Mouse (Mus musculus): Measurements from ENCODE around the gene Rab33b. TPM values are rescaled to one million over a fixed set of nuclear protein-coding genes. Genes with fewer than 3 reads are reported as not detected.

The Rab33b gene
- total RNA-seq, 2 experiments from 2014 or later: 7.9 to 9.4 TPM

DNA sequence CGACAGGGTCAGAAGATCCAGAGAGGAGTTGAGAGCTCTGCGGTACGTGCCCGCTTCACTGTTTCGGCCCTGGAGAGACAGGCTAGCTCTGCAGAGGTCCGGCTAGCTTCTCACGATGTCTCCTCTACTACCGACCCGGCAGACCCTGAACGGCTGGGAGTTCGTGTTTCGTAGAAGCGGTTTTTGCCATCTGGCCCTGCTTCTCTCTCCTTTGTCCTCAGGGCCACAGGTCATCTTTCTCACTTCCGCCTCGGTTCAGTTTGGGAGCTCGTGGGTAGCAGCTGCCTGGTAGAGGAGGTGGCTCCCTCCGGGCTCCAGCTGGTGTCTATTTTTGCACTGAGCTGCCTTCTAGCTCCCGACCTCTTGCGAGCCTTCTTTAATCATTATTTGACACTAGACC lies 21.7 kb downstream of the Rab33b start:
- intact Hi-C loops (cut with DNase I): no loop called here
- no peak for DNase-seq (ENCODE audit: low spot score)

DNA sequence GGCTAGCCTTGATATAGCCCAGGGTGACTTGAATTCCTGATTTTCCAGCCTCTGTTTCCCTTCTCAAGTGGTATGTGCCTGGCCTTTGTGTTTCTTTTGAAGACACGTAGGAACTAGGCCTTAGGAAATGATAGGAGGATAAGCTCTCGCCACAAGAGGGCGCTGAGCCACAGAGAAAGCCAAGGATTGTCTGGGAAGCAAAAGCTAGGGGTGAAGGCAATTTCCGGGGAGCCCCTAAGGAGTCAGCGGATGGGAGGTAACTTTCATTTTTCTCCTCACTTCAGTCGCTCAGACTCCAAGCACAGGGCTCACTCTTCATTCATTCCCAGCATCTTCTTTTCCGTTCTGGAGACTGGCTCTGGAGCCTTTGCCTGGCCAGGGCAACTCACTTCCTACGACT lies 27.2 kb downstream of the Rab33b start:
- DNase-seq (ENCODE audit: low spot score): peak; percentile 36
- intact Hi-C loops (cut with DNase I): loop anchor here (1.0 to 5.0 kb wide), 3 partner anchors 72 to 731 kb away; no protein-coding TSS in a partner anchor

DNA sequence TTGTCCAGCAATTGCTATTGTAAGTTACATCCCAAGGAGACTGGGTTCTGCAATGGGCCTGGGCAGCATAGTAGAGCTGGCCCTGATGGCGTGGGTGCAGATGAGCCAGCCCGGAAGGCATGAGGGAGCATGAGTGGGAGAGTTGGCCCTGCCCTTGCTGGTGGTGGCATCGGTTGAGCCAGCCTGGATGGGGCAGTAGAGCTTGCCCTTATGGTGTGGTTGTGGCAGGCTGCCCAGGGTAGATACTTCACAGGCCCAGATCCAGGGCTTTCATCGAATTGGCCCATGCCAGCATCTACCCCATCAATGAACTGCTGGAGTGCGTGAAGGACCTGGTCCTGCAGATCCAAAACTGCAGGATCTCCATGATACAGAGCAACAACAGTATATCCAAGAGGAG lies 28.3 kb downstream of the Rab33b start:
- no peak for DNase-seq (ENCODE audit: low spot score)
- intact Hi-C loops (cut with DNase I): loop anchor here (1.0 to 5.0 kb wide), 3 partner anchors 71 to 730 kb away; no protein-coding TSS in a partner anchor

DNA sequence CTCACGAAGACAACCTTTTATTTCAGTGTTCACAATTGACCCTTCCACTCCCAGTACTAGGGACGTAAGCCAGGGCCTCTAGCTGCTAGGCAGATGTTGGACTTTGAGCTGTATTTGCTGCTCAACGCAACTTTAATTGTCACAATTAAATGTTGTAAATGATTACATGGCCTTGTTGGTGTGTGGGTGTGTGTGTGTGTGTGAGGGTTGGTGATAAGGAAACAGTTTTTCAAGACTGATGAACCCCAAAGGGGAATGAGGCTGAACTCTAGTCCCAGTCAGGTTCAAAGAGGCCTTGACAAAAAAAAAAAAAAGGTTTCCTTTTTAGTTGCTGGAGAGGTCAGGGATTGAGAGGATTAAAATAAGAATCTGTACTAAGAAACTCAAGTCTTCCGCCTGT lies 33.7 kb downstream of the Rab33b start:
- intact Hi-C loops (cut with DNase I): no loop called here
- no peak for DNase-seq (ENCODE audit: low spot score)

DNA sequence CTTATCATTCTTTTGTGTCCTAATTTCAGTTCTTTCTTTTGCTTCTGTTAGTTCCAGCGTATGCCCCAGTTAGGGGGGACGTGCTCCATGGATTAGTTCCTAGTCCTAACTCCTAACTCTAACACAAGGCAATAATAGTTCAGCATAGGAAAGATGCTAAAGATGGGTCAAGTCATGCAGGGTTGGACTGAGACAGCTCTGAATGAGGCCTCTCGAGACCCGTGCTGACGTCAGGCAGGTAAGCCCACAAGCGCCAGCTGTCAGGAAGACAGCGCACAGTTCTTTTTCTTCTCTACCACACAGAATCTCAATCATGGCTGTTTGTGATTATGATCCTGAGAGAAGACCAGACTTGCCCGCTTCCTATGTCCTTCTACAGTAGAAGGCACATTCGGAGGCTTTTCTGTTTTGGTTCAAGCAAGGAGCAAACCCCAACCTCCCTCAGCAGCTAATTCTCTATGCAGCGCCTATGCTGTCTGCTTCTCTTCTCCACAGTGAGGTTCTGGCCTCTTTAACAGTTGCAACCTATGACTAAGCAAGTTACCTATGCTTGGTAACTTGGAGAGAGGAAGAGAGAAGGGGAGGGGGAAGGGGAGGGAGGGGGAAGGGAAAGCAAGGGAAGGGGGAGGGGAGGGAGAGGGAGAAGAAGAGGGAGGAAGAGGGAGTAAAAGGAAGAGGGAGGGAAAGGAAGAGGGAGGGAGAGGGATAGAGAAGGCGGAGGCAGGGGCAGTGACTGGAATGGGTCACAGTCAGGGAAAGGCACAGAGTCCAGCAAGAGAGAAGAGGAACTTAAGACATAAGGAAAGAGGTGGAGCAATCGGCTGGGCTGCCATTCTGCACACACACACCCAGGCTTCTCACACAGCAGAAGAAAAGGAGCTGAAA lies 34.4 kb downstream of the Rab33b start:
- intact Hi-C loops (cut with DNase I): no loop called here
- no peak for DNase-seq (ENCODE audit: low spot score)

DNA sequence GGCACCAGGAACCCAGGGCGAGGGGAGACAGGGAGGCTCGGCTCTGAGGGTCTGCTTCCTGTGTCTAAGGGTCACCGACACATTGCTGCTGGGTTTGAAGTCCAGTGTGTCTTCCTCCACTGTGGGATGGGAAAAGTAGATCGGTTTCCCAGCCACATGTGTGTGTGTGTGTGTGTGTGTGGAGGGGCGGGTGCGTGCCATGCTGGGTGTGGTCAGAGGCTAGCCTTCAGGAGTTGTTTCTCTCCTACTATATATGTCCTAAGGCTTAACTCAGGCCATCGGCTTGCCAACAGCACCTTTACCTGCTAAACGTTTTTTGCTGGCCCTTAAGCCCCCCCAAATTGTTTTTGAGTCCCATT lies 35.0 kb downstream of the Rab33b start:
- intact Hi-C loops (cut with DNase I): no loop called here
- no peak for DNase-seq (ENCODE audit: low spot score)

DNA sequence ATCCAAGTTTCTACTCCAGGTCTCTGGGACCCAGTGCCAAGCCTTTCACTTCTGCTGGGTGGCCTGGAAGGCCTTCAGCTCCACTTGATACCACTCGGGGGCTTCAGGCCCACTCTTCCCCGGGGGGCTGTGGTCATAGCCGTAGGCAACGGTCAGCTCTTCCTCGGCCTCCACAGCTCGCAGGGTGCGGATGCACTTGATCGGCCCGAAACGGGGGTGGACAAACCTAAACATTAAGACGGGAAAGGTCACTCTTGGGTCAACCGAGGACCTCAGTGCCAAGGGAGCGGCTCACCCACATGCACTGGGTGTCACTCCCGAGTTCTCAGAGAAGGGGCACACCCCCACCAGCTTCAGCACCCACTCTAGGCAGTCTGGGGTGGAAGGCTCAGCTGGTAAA lies 37.5 kb downstream of the Rab33b start:
- intact Hi-C loops (cut with DNase I): no loop called here
- no peak for DNase-seq (ENCODE audit: low spot score)

DNA sequence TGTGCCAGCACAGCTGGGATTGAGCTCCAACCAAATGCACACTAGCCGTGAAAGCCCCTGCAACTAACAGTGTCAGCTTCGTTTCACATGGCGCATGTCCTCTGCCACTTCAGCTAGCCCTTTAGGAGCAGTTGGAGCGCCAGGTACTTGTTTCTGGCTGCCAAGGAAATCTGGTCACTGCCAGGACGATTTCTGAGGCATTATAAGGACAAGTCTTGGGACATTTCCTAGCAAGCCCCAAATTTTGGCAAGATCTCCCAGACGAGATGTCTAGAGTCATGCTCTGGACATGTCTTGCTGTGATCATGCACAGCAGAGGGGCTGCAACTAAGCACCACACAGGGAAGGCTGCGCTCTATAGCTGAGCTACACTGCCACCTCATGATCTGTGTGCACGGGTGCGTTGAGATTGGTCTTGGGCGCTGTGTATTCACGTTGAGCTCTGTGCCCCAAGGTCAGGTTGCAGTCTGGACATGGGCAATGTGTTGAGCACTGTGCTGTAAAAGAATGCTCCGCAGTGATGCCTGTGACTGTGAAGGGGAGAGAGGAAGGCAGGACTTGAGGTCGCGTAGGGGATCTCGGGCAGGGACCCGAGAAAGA lies 41.6 kb downstream of the Rab33b start:
- intact Hi-C loops (cut with DNase I): no loop called here
- no peak for DNase-seq (ENCODE audit: low spot score)

DNA sequence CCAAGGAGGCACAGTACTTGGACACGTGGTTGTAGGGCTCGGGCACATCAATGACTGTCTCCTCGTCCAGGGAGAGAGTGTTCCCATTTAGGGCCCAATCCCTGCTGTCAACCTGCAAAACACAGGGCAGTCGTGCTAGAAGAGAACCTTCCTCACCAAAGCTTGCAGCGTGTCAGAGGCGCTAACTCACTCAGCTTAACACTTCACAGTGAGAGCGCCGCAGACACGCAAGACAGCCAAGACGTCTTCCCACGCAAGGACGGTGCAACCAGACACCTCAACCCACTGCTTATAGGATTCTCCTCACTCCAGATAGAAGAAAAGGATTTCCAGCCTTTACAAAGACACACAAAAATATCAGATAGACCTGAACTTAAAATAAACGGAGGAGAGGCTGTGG lies 43.2 kb downstream of the Rab33b start:
- DNase-seq (ENCODE audit: low spot score): no peak
- intact Hi-C loops (cut with DNase I): no loop called here

DNA sequence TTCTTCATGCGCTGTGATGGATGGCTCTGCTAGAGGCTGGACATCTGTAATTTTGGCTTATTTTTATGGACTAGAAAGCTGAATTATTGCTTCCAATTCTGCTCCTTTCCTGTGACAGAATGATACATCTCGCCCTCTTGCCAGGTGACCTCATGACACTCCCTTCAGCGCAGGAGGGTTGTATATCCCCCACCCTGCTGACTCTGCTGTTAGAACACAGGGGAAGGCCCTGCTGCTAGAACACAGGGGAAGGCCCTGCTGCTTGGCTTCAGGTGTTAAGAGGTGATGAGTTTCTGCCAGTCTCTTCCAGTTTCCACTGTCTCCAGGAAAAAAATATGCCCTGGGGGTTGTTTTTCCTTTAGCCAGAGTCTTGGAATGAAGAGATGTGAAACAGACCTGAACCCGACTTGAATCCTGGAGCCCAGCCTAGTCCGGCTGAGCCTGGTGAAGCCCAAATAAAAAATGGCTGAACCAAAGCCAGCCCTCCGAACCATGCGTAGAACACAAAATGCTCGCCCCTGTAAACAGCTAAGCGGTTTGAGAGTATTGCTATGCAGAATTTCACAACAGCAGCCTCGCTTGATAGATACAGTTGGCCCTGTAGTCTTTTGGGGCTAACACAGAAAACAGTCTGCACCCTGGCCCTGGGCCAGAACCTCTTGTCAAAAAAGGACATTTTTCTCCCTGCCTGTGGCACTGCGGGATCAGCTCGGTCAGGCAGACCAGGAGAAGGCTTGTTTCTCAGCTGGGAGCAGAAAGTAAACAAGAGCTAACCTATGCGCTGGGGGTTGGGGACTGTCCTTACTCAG lies 48.0 kb downstream of the Rab33b start:
- DNase-seq (ENCODE audit: low spot score): peak; percentile 35
- intact Hi-C loops (cut with DNase I): no loop called here

DNA sequence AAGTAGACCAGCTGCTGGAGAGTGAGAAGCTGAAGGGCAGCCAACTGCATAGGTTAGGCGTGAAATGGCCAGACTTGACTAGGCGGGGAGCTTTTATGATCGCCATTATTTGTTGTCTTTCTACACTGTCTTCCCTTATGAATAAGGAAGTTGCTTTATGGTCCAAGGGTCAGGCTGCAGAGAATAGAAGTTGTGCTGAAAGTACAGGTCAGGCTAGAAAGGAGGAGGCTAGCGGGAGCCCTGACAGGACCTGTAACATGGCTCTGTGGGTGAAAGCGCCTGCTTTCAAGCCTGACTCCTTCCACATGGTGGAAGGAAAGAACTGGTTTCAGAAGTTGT lies 48.5 kb downstream of the Rab33b start:
- DNase-seq (ENCODE audit: low spot score): no peak
- intact Hi-C loops (cut with DNase I): no loop called here

DNA sequence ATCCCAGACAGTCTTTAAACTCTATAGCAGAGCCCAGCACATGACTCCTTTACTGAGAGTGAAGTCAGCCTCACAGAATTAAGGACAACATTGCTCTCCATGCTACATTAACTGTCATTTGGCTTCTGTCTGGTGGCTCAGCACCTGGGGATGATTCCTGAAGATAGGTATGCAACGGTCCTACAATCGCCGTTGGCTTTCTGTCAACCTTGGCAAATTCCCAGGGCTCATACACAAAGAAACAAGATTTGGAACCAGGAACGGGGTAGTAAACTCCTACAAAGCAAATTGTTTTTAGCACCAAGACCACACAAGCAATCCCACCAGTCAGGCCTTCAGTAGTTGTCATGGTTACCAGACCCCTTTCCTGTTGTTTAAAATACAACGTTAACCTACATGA lies 49.9 kb downstream of the Rab33b start:
- DNase-seq (ENCODE audit: low spot score): no peak
- intact Hi-C loops (cut with DNase I): no loop called here

DNA sequence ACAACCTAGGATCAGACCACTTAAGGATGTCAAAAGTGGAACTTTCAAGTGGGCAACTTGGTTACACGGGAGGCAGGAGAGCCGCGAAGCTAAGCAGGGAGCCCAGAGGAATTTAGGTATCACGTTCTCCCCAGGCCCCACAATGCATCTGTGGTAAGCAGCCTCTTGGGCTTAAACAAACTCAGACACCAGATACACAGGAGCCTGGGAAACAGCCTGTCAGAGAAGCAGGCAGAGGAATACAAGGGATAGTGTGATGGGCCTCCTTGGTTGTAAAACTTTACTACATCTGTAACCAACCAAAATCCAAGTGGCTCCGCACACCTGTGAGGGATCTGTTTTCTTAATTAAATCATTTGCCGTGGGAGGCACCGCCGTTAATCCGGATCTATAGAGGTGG lies 50.3 kb downstream of the Rab33b start:
- DNase-seq (ENCODE audit: low spot score): no peak
- intact Hi-C loops (cut with DNase I): no loop called here

DNA sequence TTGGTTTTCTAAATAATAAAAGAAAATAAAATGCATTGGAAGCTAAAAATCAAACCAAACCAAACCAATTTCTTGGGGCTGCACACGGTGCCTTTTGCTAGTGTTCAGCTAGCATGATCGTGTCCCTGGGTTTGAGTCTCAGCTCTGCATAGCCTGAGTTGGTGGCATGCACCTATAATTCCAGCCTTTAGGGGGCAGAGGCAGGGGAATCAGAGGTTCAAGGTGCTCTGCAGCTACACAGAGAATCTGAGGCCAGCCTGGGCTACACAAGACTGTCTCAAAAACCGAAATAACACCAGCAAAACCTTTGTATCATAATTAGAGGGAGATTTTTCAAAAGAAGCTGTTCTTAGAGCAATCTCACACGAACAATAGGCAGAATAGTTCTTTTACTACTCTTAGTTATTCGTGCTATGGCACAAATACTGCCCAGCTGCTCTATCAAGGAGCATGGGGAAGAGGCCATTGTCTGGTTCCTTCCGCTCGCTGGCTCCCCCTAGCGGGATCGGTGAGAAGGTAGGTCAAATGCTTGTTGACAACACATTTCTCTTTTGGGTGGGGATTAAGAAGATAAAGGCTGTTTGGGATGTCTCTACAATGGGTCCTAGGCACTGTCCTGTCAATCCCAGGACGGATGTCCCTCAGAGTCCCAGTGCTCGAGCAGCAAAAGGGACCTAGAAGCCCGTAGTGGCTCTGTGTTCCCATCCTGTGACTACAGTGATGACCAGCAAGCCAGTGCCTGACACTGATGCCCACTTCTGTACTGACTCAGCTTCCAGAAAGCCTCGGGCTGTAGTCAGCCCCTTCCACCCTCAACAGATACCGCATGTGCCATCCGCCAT lies 56.1 kb downstream of the Rab33b start:
- intact Hi-C loops (cut with DNase I): no loop called here
- no peak for DNase-seq (ENCODE audit: low spot score)

DNA sequence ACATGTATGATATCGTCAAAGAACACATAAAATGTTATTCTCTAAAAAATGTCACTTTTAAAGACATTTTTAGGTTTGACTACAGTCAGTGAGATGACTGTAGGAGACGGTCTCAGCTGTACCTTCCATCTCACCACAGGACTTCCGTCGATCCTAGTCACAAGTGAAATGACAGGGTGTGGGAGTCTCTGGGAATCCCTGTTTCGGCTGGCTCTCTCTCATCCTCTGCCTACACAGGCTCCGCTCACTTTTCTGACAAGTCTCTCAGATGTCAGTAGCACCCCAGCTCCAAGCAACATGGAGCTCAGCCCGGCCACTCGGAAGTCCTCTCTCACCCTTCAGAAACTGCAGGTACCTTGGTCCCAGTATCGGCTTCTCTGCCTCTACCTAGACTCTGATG lies 56.9 kb downstream of the Rab33b start:
- intact Hi-C loops (cut with DNase I): no loop called here
- DNase-seq (ENCODE audit: low spot score): no peak

DNA sequence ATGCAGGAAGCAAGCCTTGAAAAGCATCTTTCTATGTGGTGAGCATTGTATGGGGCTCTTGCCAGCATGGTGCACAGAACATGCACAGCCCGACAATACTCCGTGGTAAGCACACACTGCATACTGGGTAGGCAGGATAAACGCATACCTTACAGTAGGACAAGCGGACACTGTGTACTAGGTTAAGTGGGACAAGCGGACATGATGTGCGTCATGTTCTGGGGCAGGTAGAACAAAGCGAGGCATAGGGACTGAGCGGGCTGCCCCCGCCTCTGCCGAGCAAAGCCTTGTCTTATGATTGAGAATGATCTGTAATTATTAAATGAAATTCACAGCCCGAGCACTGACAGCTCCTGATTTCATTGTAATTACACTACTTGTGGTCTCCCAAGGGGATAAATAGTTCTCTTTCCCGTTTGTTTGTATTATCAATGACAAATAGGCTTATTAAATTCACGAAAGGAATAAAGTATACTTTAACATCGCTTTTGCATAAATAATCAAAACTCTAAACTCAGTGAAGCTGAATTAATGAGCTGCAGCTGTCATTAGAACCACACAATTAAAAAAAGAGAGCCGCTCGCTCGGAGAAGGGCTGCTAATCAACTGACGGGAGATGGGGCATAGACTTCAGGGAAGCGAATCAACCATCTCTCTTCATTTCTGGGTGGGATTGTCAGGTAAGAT lies 60.9 kb downstream of the Rab33b start:
- intact Hi-C loops (cut with DNase I): no loop called here
- DNase-seq (ENCODE audit: low spot score): no peak

Data from heart, postnatal 25 days (tissue).